Mouse (Mus musculus): Measurements from ENCODE around the gene Cish. TPM values are rescaled to one million over a fixed set of nuclear protein-coding genes. Genes with fewer than 3 reads are reported as not detected.

Gene Cish
- polyA plus RNA-seq, 1 experiment, result 2.3 TPM

DNA sequence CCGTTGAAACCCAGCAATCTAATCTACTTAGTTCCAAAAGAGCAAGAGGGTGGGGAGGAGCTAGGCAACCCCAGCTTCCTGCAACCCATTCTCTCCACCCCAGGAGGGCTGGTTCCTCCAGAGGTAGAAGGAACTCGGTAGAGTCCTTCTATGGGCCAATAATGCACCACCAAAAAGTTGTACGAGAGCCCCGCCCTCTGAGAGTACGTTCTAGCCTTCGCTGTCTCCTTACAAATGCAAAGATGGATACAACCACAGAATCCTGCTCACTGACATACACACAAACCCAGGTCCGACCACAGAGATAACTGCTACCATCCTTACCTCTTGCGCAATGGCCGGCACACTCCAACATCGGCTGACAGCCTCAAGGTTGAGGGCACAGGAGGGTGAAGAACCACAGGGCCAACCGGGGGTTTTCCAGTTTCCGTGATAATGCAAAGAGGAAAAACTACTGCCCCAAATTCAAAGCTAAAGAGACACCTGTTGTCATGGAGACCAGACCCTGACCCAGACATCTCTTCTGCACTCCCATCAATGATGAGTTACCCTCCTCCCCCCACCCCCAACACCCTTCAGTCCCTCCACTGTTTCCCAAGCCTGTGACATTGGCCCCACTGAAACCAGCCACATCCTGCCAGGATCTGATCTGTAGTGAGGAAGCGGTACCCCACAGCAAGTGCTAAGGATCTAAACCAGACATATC is 15.4 kb upstream of the Cish start:
- no peak overlapping the region for H3K4me3 ChIP-seq (ENCODE audit: insufficient read depth, poor library complexity, severe bottlenecking)
- no peak overlapping the region for H3ac ChIP-seq (ENCODE audit: control insufficient read depth, insufficient read length, low read depth)
- no peaks in the 10 kb centered on the region for H3K79me2 ChIP-seq (ENCODE audit: control insufficient read depth, insufficient read depth)

DNA sequence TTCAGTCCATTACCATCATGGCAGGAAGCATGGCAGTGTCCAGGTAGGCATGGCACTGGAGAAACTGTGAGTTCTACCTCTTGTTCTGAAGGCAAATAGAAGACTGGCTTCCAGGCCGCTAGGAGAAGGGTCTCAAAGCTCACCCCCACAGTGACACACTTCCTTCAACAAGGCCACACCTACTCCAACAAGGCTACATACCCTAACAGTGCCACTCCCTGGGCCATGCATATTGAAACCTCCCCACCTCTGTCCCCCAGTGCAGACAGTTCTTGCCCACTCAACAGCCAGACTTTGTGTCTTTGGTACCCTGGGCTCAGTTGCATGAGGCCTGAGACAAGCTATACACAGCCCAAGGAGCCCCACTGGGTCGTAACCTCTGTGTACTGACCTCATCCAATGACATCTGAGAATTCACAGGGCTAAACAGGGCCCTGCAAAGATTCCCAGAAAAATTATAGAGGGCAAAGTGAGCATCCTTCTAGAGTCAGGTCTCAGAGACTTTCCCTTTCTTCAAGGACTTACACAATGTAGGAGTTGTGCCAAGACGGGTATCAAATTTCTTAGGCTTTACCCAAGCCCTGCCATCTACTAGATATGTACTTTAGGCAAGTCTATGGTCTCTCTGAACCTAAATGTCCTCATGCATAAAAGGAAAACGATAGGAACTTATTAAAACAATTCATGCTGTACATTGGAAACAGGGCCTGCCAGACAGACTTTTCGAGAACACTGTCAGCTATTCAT is 14.4 kb upstream of the Cish start:
- no peak overlapping the region for H3K4me3 ChIP-seq (ENCODE audit: insufficient read depth, poor library complexity, severe bottlenecking)
- no peaks in the 10 kb centered on the region for H3K27me3 ChIP-seq (ENCODE audit: control insufficient read depth, insufficient read depth, insufficient read length)
- no peak overlapping the region for H3ac ChIP-seq (ENCODE audit: control insufficient read depth, insufficient read length, low read depth)
- H3K36me3 ChIP-seq (ENCODE audit: control insufficient read depth, insufficient read depth), result no peaks in the 10 kb centered on the region
- TF ChIP-seq MAX (IDR thresholded peaks at IDR 0.05), result no peak
- no peak for TF ChIP-seq CEBPB (IDR thresholded peaks at IDR 0.05; ENCODE audit: low read depth)
- TF ChIP-seq CTCF (IDR thresholded peaks at IDR 0.05; ENCODE audit: control insufficient read depth, insufficient read depth, insufficient read length), result no peak
- no peak for TF ChIP-seq MYOG (IDR thresholded peaks at IDR 0.05; ENCODE audit: control insufficient read depth, extremely low read depth, insufficient read length)
- TF ChIP-seq MYOD1 (IDR thresholded peaks at IDR 0.05; ENCODE audit: control insufficient read depth, insufficient read length, low read depth), result no peak
- TF ChIP-seq USF1 (IDR thresholded peaks at IDR 0.05; ENCODE audit: low read depth), result no peak
- TF ChIP-seq FOSL1 (IDR thresholded peaks at IDR 0.05; ENCODE audit: insufficient read depth, low read length, poor library complexity, severe bottlenecking), result no peak
- H3K79me2 ChIP-seq (ENCODE audit: control insufficient read depth, insufficient read depth), result no peaks in the 10 kb centered on the region
- H3K79me3 ChIP-seq (ENCODE audit: low read depth), result no peaks in the 10 kb centered on the region

More for the DNA sequence above, 15.4 kb upstream of the Cish start:
- no peaks in the 10 kb centered on the region for H3K79me3 ChIP-seq (ENCODE audit: low read depth)
- H3K27me3 ChIP-seq (ENCODE audit: control insufficient read depth, insufficient read depth, insufficient read length), result no peaks in the 10 kb centered on the region
- TF ChIP-seq CEBPB (IDR thresholded peaks at IDR 0.05; ENCODE audit: low read depth) (no peak), FOSL1 (IDR thresholded peaks at IDR 0.05; ENCODE audit: insufficient read depth, low read length, poor library complexity, severe bottlenecking) (no peak), MAX (IDR thresholded peaks at IDR 0.05) (no peak), MYOD1 (IDR thresholded peaks at IDR 0.05; ENCODE audit: control insufficient read depth, insufficient read length, low read depth) (no peak), CTCF (IDR thresholded peaks at IDR 0.05; ENCODE audit: control insufficient read depth, insufficient read depth, insufficient read length) (no peak), USF1 (IDR thresholded peaks at IDR 0.05; ENCODE audit: low read depth) (no peak), MYOG (IDR thresholded peaks at IDR 0.05; ENCODE audit: control insufficient read depth, extremely low read depth, insufficient read length) (no peak)
- H3K36me3 ChIP-seq (ENCODE audit: control insufficient read depth, insufficient read depth), result no peaks in the 10 kb centered on the region

DNA sequence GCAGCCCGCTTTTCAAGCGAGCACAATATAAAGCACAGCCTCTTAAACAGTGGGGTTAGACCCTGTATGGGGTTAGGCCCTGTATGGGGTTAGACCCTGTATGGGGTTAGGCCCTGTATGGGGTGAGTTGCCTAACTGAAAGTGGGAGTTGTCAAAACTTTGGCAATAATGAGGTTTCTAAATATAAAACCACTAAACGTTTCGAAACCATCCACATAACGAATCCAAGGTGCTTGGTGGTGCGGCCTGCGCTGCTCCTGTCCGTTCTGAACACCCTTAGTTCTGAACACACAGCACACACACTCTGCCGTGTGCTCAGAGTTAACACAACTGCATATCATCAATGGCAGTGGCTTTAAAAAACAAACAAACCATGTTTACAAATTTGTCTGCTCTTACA is 12.9 kb upstream of the Cish start:
- TF ChIP-seq USF1 (IDR thresholded peaks at IDR 0.05; ENCODE audit: low read depth), result no peak
- TF ChIP-seq CEBPB (IDR thresholded peaks at IDR 0.05; ENCODE audit: low read depth), result no peak
- TF ChIP-seq MYOD1 (IDR thresholded peaks at IDR 0.05; ENCODE audit: control insufficient read depth, insufficient read length, low read depth), result no peak
- TF ChIP-seq FOSL1 (IDR thresholded peaks at IDR 0.05; ENCODE audit: insufficient read depth, low read length, poor library complexity, severe bottlenecking), result no peak
- no peak for TF ChIP-seq MYOG (IDR thresholded peaks at IDR 0.05; ENCODE audit: control insufficient read depth, extremely low read depth, insufficient read length)
- no peak for TF ChIP-seq CTCF (IDR thresholded peaks at IDR 0.05; ENCODE audit: control insufficient read depth, insufficient read depth, insufficient read length)
- TF ChIP-seq MAX (IDR thresholded peaks at IDR 0.05), result no peak
- no peak overlapping the region for H3ac ChIP-seq (ENCODE audit: control insufficient read depth, insufficient read length, low read depth)
- H3K27me3 ChIP-seq (ENCODE audit: control insufficient read depth, insufficient read depth, insufficient read length), result no peaks in the 10 kb centered on the region
- no peaks in the 10 kb centered on the region for H3K79me2 ChIP-seq (ENCODE audit: control insufficient read depth, insufficient read depth)
- H3K4me3 ChIP-seq (ENCODE audit: insufficient read depth, poor library complexity, severe bottlenecking), result no peak overlapping the region
- H3K36me3 ChIP-seq (ENCODE audit: control insufficient read depth, insufficient read depth), result no peaks in the 10 kb centered on the region
- no peaks in the 10 kb centered on the region for H3K79me3 ChIP-seq (ENCODE audit: low read depth)

- no peaks in the 10 kb centered on the region for H3K79me2 ChIP-seq (ENCODE audit: control insufficient read depth, insufficient read depth)
- no peaks in the 10 kb centered on the region for H3K27me3 ChIP-seq (ENCODE audit: control insufficient read depth, insufficient read depth, insufficient read length)
- H3K79me3 ChIP-seq (ENCODE audit: low read depth), result no peaks in the 10 kb centered on the region
- no peak for TF ChIP-seq MAX (IDR thresholded peaks at IDR 0.05)
- TF ChIP-seq CTCF (IDR thresholded peaks at IDR 0.05; ENCODE audit: control insufficient read depth, insufficient read depth, insufficient read length), result no peak
- H3K4me3 ChIP-seq (ENCODE audit: insufficient read depth, poor library complexity, severe bottlenecking), result no peak overlapping the region
- H3ac ChIP-seq (ENCODE audit: control insufficient read depth, insufficient read length, low read depth), result no peak overlapping the region
- no peaks in the 10 kb centered on the region for H3K36me3 ChIP-seq (ENCODE audit: control insufficient read depth, insufficient read depth)
These were observed 10.8 kb upstream of the Cish start for GRCm38 (mm10) chr9:107285009-107285408.

GRCm38 (mm10) chr9:107287294-107287693 is 8.5 kb upstream of the Cish start:
- Histone ChIP-seq H3ac (ENCODE audit: control insufficient read depth, insufficient read length, low read depth) (no peak overlapping the region), H3K79me2 (ENCODE audit: control insufficient read depth, insufficient read depth) (no peaks in the 10 kb centered on the region), H3K79me3 (ENCODE audit: low read depth) (no peaks in the 10 kb centered on the region), H3K36me3 (ENCODE audit: control insufficient read depth, insufficient read depth) (no peaks in the 10 kb centered on the region), H3K27me3 (ENCODE audit: control insufficient read depth, insufficient read depth, insufficient read length) (peaks cover 2% of the 10 kb centered on the region), H3K4me3 (ENCODE audit: insufficient read depth, poor library complexity, severe bottlenecking) (no peak overlapping the region)
- no peak for TF ChIP-seq MYOD1 (IDR thresholded peaks at IDR 0.05; ENCODE audit: control insufficient read depth, insufficient read length, low read depth)
- no peak for TF ChIP-seq CEBPB (IDR thresholded peaks at IDR 0.05; ENCODE audit: low read depth)
- TF ChIP-seq USF1 (IDR thresholded peaks at IDR 0.05; ENCODE audit: low read depth), result no peak
- TF ChIP-seq FOSL1 (IDR thresholded peaks at IDR 0.05; ENCODE audit: insufficient read depth, low read length, poor library complexity, severe bottlenecking), result no peak
- TF ChIP-seq MAX (IDR thresholded peaks at IDR 0.05), result no peak
- no peak for TF ChIP-seq MYOG (IDR thresholded peaks at IDR 0.05; ENCODE audit: control insufficient read depth, extremely low read depth, insufficient read length)
- TF ChIP-seq CTCF (IDR thresholded peaks at IDR 0.05; ENCODE audit: control insufficient read depth, insufficient read depth, insufficient read length), result no peak
